Mouse (Mus musculus): ENCODE results near the gene Ifnl3.

GRCm38 (mm10) chr7:28562951-28563350 lies 40.3 kb downstream of the Ifnl3 start:
- no peak for TF ChIP-seq CTCF (IDR thresholded peaks at IDR 0.05; ENCODE audit: extremely low read depth, insufficient read length, insufficient replicate concordance, low read depth, low read length)
- TF ChIP-seq POLR2A (IDR thresholded peaks at IDR 0.05; ENCODE audit: low read depth, low read length) = no peak

Data from small intestine, adult 2 months (tissue).